Mouse (Mus musculus) kidney, adult 2 months (tissue): ENCODE data around the gene Elob. TPM values are rescaled to one million over a fixed set of nuclear protein-coding genes. Genes with fewer than 3 reads are reported as not detected.

ENCODE experiments used
- DNase-seq: peaks from one replicate; pipeline ENCODE4 v3.0.0; 2021
- H3K27ac ChIP-seq: fragments of 200-500 bp; 2 replicates; pipeline ENCODE4 v1.5.1; 2012; ENCODE audit warnings: low read depth, low read length, control low read depth, inconsistent platforms; ENCODE audit not compliant: insufficient read depth
- H3K27me3 ChIP-seq: fragments of 200-500 bp; replicated peaks from 2 replicates; pipeline ENCODE4 v1.6.1; 2012; ENCODE audit warnings: mild to moderate bottlenecking, moderate library complexity, low read length, inconsistent platforms; ENCODE audit not compliant: control insufficient read depth, insufficient read depth
- H3K36me3 ChIP-seq: fragments of 200-500 bp; 2 replicates; pipeline ENCODE4 v1.6.1; 2012; ENCODE audit warnings: mild to moderate bottlenecking, moderate library complexity, low read length, inconsistent platforms; ENCODE audit not compliant: control insufficient read depth, insufficient read depth
- H3K4me1 ChIP-seq: fragments of 200-500 bp; 2 replicates; pipeline ENCODE4 v1.6.1; 2011; ENCODE audit warnings: low read length; ENCODE audit not compliant: control insufficient read depth, insufficient read depth
- H3K4me3 ChIP-seq: fragments of 200-500 bp; 2 replicates; pipeline ENCODE4 v1.5.1; 2011; ENCODE audit warnings: mild to moderate bottlenecking, low read depth, low read length, control low read depth; ENCODE audit not compliant: insufficient read depth
- CTCF ChIP-seq: fragments of 200-500 bp; conservative IDR thresholded peaks from 2 replicates; pipeline ENCODE4 v1.5.1; 2011; ENCODE audit warnings: low read depth, mild to moderate bottlenecking, control low read depth, low read length, moderate library complexity, mixed read lengths; ENCODE audit not compliant: insufficient read depth, insufficient read length
- POLR2A ChIP-seq: fragments of 200-500 bp; IDR thresholded peaks from one replicate; pipeline ENCODE4 v1.6.1; 2011; ENCODE audit warnings: low read depth, low read length, control low read depth
- WGBS: fragments of 180-500 bp; shearing (Covaris S2); methylation state at CpG from one replicate; pipeline ENCODE4 v1.1.7; 2018; 5-methylcytosine and 5-hydroxymethylcytosine counted together
- polyA plus RNA-seq: library from polyadenylated mRNA; depleted of rRNA; stranded (reverse); fragments of >200 nt; gene quantifications from 2 replicates; pipeline ENCODE4 v1.2.3, GENCODE M21; 2012

Gene Elob
- polyA plus RNA-seq, 1 experiment, result 762 TPM

DNA sequence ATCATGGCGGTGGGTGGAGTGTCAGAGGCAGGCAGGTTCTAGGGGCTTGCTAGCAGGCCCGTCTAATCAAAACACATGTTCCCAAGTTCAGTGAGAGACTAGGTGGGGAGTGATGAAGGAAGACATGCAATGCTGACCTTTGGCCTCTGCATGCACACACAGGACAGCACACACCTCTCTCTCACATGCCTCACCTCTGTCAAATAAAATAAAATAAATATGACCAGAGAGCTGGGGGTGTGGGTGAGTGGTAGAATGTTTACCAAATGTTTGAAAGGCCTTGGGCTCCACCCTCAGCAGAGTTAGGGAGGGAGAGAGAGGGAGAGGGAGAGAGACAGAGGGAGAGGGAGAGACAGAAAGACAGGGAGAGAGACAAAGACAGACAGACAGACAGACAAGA, 29.0 kb upstream of the Elob start:
- no peak overlapping the region for H3K27ac ChIP-seq
- H3K4me1 ChIP-seq, result no peaks in the 10 kb centered on the region
- H3K27me3 ChIP-seq, result no peaks in the 10 kb centered on the region
- H3K4me3 ChIP-seq, result no peak overlapping the region
- DNase-seq, result no peak
- 86% methylated on average over 2 of the region's 2 CpGs for WGBS
- no peaks in the 10 kb centered on the region for H3K36me3 ChIP-seq
- TF ChIP-seq CTCF (no peak), POLR2A (no peak)

DNA sequence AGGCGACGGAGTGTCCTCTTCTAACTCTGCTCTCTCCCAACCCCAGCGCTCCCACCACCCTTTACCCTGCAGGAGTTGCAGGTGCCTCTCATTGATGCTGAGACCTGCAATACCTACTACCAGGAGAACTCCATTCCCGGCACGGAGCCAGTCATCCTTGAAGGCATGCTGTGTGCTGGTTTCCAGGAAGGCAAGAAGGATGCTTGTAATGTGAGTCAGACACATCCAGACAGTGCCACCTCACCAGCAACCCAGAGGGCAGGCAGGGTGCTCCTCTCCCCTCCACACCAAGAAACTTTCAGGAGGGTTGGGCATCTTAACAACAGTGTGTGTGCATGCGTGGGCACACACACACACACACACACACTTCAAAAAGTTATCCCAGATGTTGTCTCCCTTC, 28.3 kb upstream of the Elob start:
- Histone ChIP-seq H3K27me3 (no peaks in the 10 kb centered on the region), H3K4me3 (no peak overlapping the region), H3K4me1 (no peaks in the 10 kb centered on the region), H3K27ac (no peak overlapping the region), H3K36me3 (no peaks in the 10 kb centered on the region)
- no peak for DNase-seq
- WGBS, result 78% methylated on average over 6 of the region's 6 CpGs
- TF ChIP-seq CTCF (no peak), POLR2A (no peak)

DNA sequence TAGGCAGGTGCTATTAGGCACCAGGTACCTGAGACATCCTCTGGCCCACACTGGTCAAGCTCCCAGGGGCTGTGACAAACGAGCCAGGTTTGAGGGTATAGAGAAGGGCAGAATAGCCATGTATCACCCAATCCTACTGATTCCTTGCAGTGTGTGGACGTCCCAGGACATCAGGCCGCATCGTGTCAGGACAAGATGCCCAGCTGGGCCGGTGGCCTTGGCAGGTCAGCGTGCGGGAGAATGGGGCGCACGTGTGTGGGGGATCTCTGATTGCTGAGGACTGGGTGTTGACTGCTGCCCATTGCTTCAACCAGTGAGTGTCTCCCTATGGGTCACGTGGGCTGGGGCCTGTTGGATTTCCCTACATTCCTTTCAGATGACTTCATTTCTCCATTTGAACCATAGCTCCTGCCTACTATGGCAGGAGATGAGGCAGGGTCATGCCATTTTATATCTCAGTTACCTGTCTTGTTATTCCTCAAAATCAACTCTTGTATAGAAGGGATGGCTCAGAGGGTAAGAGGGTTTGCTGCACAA, 25.4 kb upstream of the Elob start:
- no peaks in the 10 kb centered on the region for H3K4me1 ChIP-seq
- H3K4me3 ChIP-seq, result no peak overlapping the region
- DNase-seq, result no peak
- 90% methylated on average over 10 of the region's 10 CpGs for WGBS
- TF ChIP-seq POLR2A (no peak), CTCF (no peak)
- H3K27ac ChIP-seq, result no peak overlapping the region
- H3K27me3 ChIP-seq, result no peaks in the 10 kb centered on the region
- no peaks in the 10 kb centered on the region for H3K36me3 ChIP-seq

DNA sequence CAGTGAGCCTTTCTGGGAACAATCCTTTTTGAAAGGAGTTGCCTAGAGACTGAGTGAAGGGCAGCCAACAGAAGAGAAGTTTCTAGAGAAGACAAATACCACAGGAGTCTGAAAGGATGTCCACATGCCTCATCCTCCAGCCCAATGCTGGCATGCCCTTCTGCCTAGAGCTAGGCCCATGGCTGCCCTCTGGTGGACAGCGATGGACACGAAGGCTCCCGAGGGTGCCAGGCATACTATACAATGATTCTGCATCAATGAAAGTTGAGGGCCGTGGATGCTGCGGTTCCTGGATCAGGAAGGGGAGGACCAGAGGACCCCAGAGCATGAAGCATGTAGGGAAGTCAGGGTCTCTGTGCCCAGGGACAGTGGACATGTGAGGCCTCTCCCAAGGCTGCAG, 24.4 kb upstream of the Elob start:
- Histone ChIP-seq H3K27ac (no peak overlapping the region), H3K27me3 (no peaks in the 10 kb centered on the region), H3K36me3 (no peaks in the 10 kb centered on the region), H3K4me3 (no peak overlapping the region), H3K4me1 (no peaks in the 10 kb centered on the region)
- 47% methylated on average over 5 of the region's 5 CpGs for WGBS
- TF ChIP-seq CTCF (peak; percentile 75), POLR2A (no peak)
- peak; percentile 58 for DNase-seq

DNA sequence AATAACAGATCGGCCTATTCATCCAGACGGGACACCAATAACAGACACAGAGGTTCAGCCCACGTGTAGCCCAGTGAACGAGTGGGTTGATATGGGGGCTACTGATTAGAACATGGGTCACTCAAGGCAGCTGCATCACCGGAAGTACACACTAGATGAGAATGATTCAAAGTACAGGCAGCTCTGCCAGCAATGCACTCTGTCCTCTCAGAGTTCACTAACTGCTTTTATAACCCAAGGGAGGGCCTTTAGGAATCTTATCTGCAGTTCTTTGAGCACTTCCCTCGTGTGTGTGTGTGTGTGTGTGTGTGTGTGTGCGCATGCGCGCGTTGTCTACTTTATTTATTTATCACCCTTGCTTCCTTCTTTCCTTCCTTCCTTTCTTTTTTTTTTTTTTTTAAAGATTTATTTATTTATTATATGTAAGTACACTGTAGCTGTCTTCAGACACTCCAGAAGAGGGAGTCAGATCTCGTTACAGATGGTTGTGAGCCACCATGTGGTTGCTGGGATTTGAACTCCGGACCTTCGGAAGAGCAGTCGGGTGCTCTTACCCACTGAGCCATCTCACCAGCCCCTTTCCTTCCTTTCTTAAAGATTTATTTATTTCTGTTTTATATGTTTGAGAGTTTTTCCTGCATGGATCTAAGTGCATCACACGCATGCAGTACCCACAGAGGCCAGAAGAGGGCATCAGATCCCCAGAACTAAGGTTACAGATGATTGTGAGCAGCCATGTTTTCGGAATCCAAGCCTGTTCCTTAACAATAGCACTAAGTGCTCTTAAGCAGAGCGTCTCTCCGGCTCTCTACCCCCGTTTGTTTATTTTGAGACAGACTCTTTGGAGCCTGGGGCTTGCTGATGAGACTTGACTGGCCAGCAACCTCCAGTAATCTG, 22.2 kb upstream of the Elob start:
- Histone ChIP-seq H3K4me1 (no peaks in the 10 kb centered on the region), H3K27me3 (no peaks in the 10 kb centered on the region), H3K36me3 (no peaks in the 10 kb centered on the region), H3K27ac (no peak overlapping the region), H3K4me3 (no peak overlapping the region)
- 43% methylated on average over 18 of the region's 19 CpGs for WGBS
- TF ChIP-seq CTCF, result peak; percentile 68
- no peak for TF ChIP-seq POLR2A
- DNase-seq, result peak; percentile 66

DNA sequence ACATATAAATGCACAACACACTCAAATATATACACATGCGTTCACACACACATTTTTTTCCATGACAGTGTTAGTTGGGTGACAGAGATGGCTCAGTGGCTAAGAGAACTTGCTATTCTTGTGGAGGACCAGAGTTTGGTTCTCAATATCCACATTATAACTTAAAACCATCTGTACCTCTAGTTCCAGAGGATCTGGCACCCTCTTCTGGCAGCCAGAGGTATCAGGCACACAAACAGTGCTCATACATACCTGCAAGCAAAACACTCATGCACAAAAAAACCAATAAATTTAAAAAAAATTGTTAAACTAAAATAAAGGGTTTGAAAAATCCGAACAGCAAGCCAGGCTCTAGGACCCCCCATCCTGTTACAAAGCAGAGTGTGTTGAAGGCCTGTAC, 21.1 kb upstream of the Elob start:
- 70% methylated on average over 2 of the region's 2 CpGs for WGBS
- Histone ChIP-seq H3K4me3 (no peak overlapping the region), H3K27me3 (no peaks in the 10 kb centered on the region), H3K27ac (no peak overlapping the region), H3K36me3 (no peaks in the 10 kb centered on the region), H3K4me1 (no peaks in the 10 kb centered on the region)
- no peak for TF ChIP-seq POLR2A
- 0 out of 2 replicates have a peak, but pooled peaks have one; percentile 22 for TF ChIP-seq CTCF
- no peak for DNase-seq

DNA sequence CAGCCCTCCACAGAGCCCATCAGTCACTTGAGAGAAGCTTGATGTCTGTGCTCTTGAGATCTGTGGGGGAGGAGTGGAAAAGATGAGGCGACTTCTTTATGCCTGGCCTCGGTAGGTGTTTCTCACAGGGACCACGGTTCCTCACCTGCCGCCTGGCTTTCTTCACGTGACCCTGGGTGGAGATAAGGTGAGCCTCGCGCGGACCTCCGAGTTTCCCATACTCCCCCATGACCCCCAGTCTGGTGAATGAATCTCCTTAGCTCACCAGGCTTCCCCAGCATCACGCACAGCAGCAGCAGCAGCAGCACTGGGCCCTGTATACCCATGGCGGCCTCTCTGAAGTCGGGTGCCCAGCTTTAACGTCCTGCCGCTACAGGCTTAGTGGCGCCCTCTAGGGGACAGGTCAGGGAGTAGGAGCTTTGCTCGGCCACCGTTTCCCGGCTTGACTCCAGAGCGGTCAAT, 14.9 kb upstream of the Elob start, which contains the start of the genes Prss32 and Prss41:
Gene Prss32 (plus strand): TSS at position 44 of the 462 bp plus-strand sequence.
Gene Prss41 (minus strand): TSS at position 361 of the 462 bp plus-strand sequence.
- Histone ChIP-seq H3K36me3 (no peaks in the 10 kb centered on the region), H3K4me3 (no peak within 1 kb of the TSS), H3K27ac (no peak within 1 kb of the TSS), H3K4me1 (no peaks in the 10 kb centered on the region), H3K27me3 (0 out of 2 replicates have a peak, but pooled peaks cover 2% of the 10 kb centered on the region)
- DNase-seq, result peak; percentile 55
- peak; percentile 67 for TF ChIP-seq CTCF
- no peak for TF ChIP-seq POLR2A
- 16% methylated on average over 19 of the region's 19 CpGs for WGBS
